Mouse (Mus musculus) forelimb bud, embryonic 11.5 days (tissue): ENCODE results near the gene Tnpo1.

Experiments
- DNase-seq: peaks from one replicate; pipeline ENCODE4 v3.0.0-alpha.2; 2012; ENCODE audit warnings: low read depth, low spot score

Gene Tnpo1

GRCm38 (mm10) chr13:98925486-98926212 lies 535 bp downstream of the Tnpo1 start:
- DNase-seq, result peak; percentile 52

GRCm38 (mm10) chr13:98924897-98925485 lies 1.2 kb downstream of the Tnpo1 start:
- no peak for DNase-seq

- no peak for DNase-seq
These were observed 3.4 kb downstream of the Tnpo1 start for GRCm38 (mm10) chr13:98922806-98923205.

GRCm38 (mm10) chr13:98921276-98921675 lies 4.9 kb downstream of the Tnpo1 start:
- DNase-seq, result no peak

GRCm38 (mm10) chr13:98920300-98920699 lies 5.9 kb downstream of the Tnpo1 start:
- DNase-seq, result no peak

- DNase-seq, result no peak
These were observed 6.5 kb downstream of the Tnpo1 start for GRCm38 (mm10) chr13:98919695-98920094.

- DNase-seq, result no peak
These were observed 8.3 kb downstream of the Tnpo1 start for GRCm38 (mm10) chr13:98917851-98918250.

- no peak for DNase-seq
These were observed 10.6 kb downstream of the Tnpo1 start for GRCm38 (mm10) chr13:98915591-98915990.

- no peak for DNase-seq
These were observed 11.4 kb downstream of the Tnpo1 start for GRCm38 (mm10) chr13:98914844-98915212.

GRCm38 (mm10) chr13:98914010-98914843 lies 12.0 kb downstream of the Tnpo1 start:
- DNase-seq, result no peak

- DNase-seq, result peak; percentile 58
These were observed 13.0 kb downstream of the Tnpo1 start for GRCm38 (mm10) chr13:98913196-98913595.

GRCm38 (mm10) chr13:98912602-98913001 lies 13.6 kb downstream of the Tnpo1 start:
- DNase-seq, result no peak

- no peak for DNase-seq
These were observed 15.4 kb downstream of the Tnpo1 start for GRCm38 (mm10) chr13:98910801-98911200.

GRCm38 (mm10) chr13:98904608-98905007 lies 21.6 kb downstream of the Tnpo1 start:
- no peak for DNase-seq

- DNase-seq, result no peak
These were observed 23.7 kb downstream of the Tnpo1 start for GRCm38 (mm10) chr13:98902366-98903025.

GRCm38 (mm10) chr13:98899550-98899949 lies 26.6 kb downstream of the Tnpo1 start:
- DNase-seq, result no peak

GRCm38 (mm10) chr13:98897577-98897976 lies 28.6 kb downstream of the Tnpo1 start:
- no peak for DNase-seq

GRCm38 (mm10) chr13:98896434-98897126 lies 29.6 kb downstream of the Tnpo1 start:
- DNase-seq, result no peak

GRCm38 (mm10) chr13:98896013-98896412 lies 30.2 kb downstream of the Tnpo1 start:
- no peak for DNase-seq

- no peak for DNase-seq
These were observed 31.3 kb downstream of the Tnpo1 start for GRCm38 (mm10) chr13:98894900-98895299.

GRCm38 (mm10) chr13:98891443-98891842 lies 34.7 kb downstream of the Tnpo1 start:
- DNase-seq, result no peak
